Mouse (Mus musculus): ENCODE data around the gene Pdcd4. TPM values are rescaled to one million over a fixed set of nuclear protein-coding genes. Genes with fewer than 3 reads are reported as not detected.
A peak's percentile ranks its signal among the peaks of the same experiment; 100 is the strongest.

Gene Pdcd4
- polyA plus RNA-seq, 1 experiment from 2014 or later, result 64.6 TPM

DNA sequence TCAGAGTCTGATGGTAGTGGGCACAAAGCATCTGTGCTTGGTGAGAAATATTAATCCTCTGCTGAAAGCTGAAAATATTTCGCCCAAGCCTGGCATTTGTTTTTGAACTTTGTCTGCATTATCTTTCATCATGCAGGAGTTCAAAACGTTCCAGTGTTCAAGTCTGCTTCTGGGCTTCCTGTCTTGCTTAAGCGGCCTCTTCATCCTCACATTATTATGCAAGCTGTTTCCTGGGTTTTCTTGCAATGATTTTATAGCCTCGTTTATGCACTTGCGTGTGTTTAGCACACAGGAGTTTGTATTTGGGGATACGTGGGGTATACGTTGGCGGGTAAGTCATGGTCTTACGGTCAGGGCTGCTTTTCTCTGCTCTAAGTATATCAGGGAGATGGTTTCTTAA lies 3.7 kb upstream of the Pdcd4 start:
- no peak overlapping the region for H3K4me3 ChIP-seq (ENCODE audit: low read depth, low read length)
- H3K9me3 ChIP-seq (ENCODE audit: low read length), result no peaks in the 10 kb centered on the region
- H3K36me3 ChIP-seq (ENCODE audit: insufficient read depth, low read length), result no peaks in the 10 kb centered on the region
- peaks cover under 1% of the 10 kb centered on the region; the same call in 1 of the 2 replicates for H3K4me1 ChIP-seq (ENCODE audit: insufficient read depth, low read depth, low read length)
- H3K4me2 ChIP-seq (replicated peaks; ENCODE audit: low read depth, low read length), result no peak overlapping the region
- TF ChIP-seq EP300 (IDR thresholded peaks at IDR 0.05), result no peak
- no peak for TF ChIP-seq CTCF (IDR thresholded peaks at IDR 0.05)
- H3K9ac ChIP-seq (replicated peaks; ENCODE audit: low read depth), result no peak overlapping the region
- no peak for DNase-seq (ENCODE audit: low spot score)
- H3K27me3 ChIP-seq (replicated peaks; ENCODE audit: insufficient read depth, low read length), result no peaks in the 10 kb centered on the region
- no peak for ATAC-seq
- no peak overlapping the region for H3K27ac ChIP-seq (ENCODE audit: low read length)
- 68% methylated on average over 9 of the region's 9 CpGs for WGBS

- WGBS, result 69% methylated on average over 5 of the region's 5 CpGs
Observed at GRCm38 (mm10) chr19:53889555-53889954, 2.5 kb upstream of the Pdcd4 start.

GRCm38 (mm10) chr19:53890274-53890673 lies 1.8 kb upstream of the Pdcd4 start:
- Histone ChIP-seq H3K9me3 (ENCODE audit: low read length) (no peaks in the 10 kb centered on the region), H3K36me3 (ENCODE audit: insufficient read depth, low read length) (no peaks in the 10 kb centered on the region), H3K4me1 (ENCODE audit: insufficient read depth, low read depth, low read length) (peaks cover 13% of the 10 kb centered on the region; the same call in 1 of the 2 replicates), H3K27ac (ENCODE audit: low read length) (no peak overlapping the region), H3K27me3 (replicated peaks; ENCODE audit: insufficient read depth, low read length) (no peaks in the 10 kb centered on the region), H3K4me3 (ENCODE audit: low read depth, low read length) (no peak overlapping the region), H3K9ac (replicated peaks; ENCODE audit: low read depth) (no peak overlapping the region), H3K4me2 (replicated peaks; ENCODE audit: low read depth, low read length) (no peak overlapping the region)
- no peak for TF ChIP-seq EP300 (IDR thresholded peaks at IDR 0.05)
- no peak for TF ChIP-seq CTCF (IDR thresholded peaks at IDR 0.05)
- ATAC-seq (no peak), DNase-seq (ENCODE audit: low spot score) (no peak)
- WGBS, result 49% methylated on average over 5 of the region's 5 CpGs

More at GRCm38 (mm10) chr19:53889555-53889954, 2.5 kb upstream of the Pdcd4 start:
- H3K4me2 ChIP-seq (replicated peaks; ENCODE audit: low read depth, low read length), result no peak overlapping the region
- no peaks in the 10 kb centered on the region for H3K9me3 ChIP-seq (ENCODE audit: low read length)
- no peaks in the 10 kb centered on the region for H3K36me3 ChIP-seq (ENCODE audit: insufficient read depth, low read length)
- H3K27me3 ChIP-seq (replicated peaks; ENCODE audit: insufficient read depth, low read length), result no peaks in the 10 kb centered on the region
- H3K4me3 ChIP-seq (ENCODE audit: low read depth, low read length), result no peak overlapping the region
- ATAC-seq (no peak), DNase-seq (ENCODE audit: low spot score) (no peak)
- TF ChIP-seq CTCF (IDR thresholded peaks at IDR 0.05) (no peak), EP300 (IDR thresholded peaks at IDR 0.05) (no peak)
- no peak overlapping the region for H3K27ac ChIP-seq (ENCODE audit: low read length)
- H3K4me1 ChIP-seq (ENCODE audit: insufficient read depth, low read depth, low read length), result peaks cover 9% of the 10 kb centered on the region; the same call in 1 of the 2 replicates
- no peak overlapping the region for H3K9ac ChIP-seq (replicated peaks; ENCODE audit: low read depth)

DNA sequence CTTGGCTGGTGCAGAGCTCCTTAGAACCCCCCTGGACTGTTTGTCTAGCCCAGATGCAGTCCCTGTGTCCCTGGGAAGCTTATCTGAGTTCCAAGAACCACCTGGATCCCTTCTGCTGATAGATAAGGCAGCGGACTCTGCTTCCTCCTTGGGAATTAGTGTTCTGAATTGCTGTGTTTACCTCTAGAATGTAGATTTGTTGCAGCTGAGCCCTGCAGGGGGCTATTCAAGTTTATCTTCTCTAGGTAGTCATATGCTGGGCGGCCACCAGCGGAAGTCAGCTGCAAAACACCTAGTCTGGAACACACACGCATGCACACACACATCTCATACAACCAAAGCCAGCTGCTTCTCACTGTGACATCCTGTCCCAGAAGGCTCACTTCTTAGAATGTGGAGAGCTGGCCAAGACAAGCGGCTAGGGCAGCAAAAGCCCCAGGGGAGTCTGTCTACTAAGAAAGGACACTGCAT lies 1.2 kb upstream of the Pdcd4 start:
- Histone ChIP-seq H3K9ac (replicated peaks; ENCODE audit: low read depth) (no peak overlapping the region), H3K4me1 (ENCODE audit: insufficient read depth, low read depth, low read length) (peaks cover 13% of the 10 kb centered on the region; the same call in 1 of the 2 replicates), H3K4me2 (replicated peaks; ENCODE audit: low read depth, low read length) (no peak overlapping the region), H3K9me3 (ENCODE audit: low read length) (no peaks in the 10 kb centered on the region), H3K36me3 (ENCODE audit: insufficient read depth, low read length) (no peaks in the 10 kb centered on the region), H3K4me3 (ENCODE audit: low read depth, low read length) (no peak overlapping the region), H3K27me3 (replicated peaks; ENCODE audit: insufficient read depth, low read length) (no peaks in the 10 kb centered on the region), H3K27ac (ENCODE audit: low read length) (no peak overlapping the region)
- WGBS, result 58% methylated on average over 5 of the region's 5 CpGs
- ATAC-seq, result peak; percentile 35; the same call in 1 of the 2 replicates
- TF ChIP-seq EP300 (IDR thresholded peaks at IDR 0.05) (no peak), CTCF (IDR thresholded peaks at IDR 0.05) (no peak)
- DNase-seq (ENCODE audit: low spot score), result peak; percentile 40

DNA sequence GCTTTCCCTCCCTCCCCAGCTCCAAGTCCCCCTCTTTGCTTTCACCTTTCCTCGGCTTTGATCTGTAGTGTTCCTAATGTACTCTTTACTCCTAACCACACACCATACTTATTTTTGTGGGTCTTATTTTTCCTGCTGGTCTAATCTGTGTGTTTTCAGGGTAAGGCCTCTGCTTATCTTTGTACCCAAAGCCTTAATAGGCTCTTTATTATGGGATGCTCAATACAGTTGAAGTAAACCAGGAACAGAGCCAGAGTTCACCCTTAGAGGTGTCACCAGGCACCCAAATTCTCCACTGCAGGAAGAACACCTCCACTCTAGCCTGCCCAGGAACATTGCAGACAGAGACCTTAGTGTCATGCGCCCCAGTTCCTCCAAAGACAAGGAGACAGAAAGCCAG lies 462 bp upstream of the Pdcd4 start:
- Histone ChIP-seq H3K4me1 (ENCODE audit: insufficient read depth, low read depth, low read length) (peaks cover 13% of the 10 kb centered on the region; the same call in 1 of the 2 replicates), H3K27ac (ENCODE audit: low read length) (peak overlapping the region; percentile 27), H3K9ac (replicated peaks; ENCODE audit: low read depth) (no peak overlapping the region), H3K9me3 (ENCODE audit: low read length) (no peaks in the 10 kb centered on the region), H3K4me2 (replicated peaks; ENCODE audit: low read depth, low read length) (no peak overlapping the region), H3K36me3 (ENCODE audit: insufficient read depth, low read length) (no peaks in the 10 kb centered on the region), H3K4me3 (ENCODE audit: low read depth, low read length) (no peak overlapping the region), H3K27me3 (replicated peaks; ENCODE audit: insufficient read depth, low read length) (no peaks in the 10 kb centered on the region)
- 82% methylated on average over 2 of the region's 2 CpGs for WGBS
- TF ChIP-seq EP300 (IDR thresholded peaks at IDR 0.05) (no peak), CTCF (IDR thresholded peaks at IDR 0.05) (no peak)
- ATAC-seq (no peak), DNase-seq (ENCODE audit: low spot score) (no peak)

- no peak for DNase-seq (ENCODE audit: low spot score)
- Histone ChIP-seq H3K9ac (replicated peaks; ENCODE audit: low read depth) (no peak overlapping the region), H3K4me1 (ENCODE audit: insufficient read depth, low read depth, low read length) (peaks cover 13% of the 10 kb centered on the region; the same call in 1 of the 2 replicates), H3K4me3 (ENCODE audit: low read depth, low read length) (no peak overlapping the region), H3K4me2 (replicated peaks; ENCODE audit: low read depth, low read length) (no peak overlapping the region), H3K27ac (ENCODE audit: low read length) (0 out of 2 replicates have a peak overlapping the region, but pooled peaks have one; percentile 48), H3K27me3 (replicated peaks; ENCODE audit: insufficient read depth, low read length) (no peaks in the 10 kb centered on the region), H3K9me3 (ENCODE audit: low read length) (no peaks in the 10 kb centered on the region), H3K36me3 (ENCODE audit: insufficient read depth, low read length) (no peaks in the 10 kb centered on the region)
- 49% methylated on average over 9 of the region's 9 CpGs for WGBS
- TF ChIP-seq EP300 (IDR thresholded peaks at IDR 0.05), result no peak
- TF ChIP-seq CTCF (IDR thresholded peaks at IDR 0.05), result no peak
- no peak for ATAC-seq
Observed at GRCm38 (mm10) chr19:53892838-53893359, 868 bp downstream of the Pdcd4 start.

All from lung, postnatal 0 days (tissue).